Comparison of ENCODE assay signal across 8 mouse cellular contexts in genomic region chr5:15933581-15934375, GRCm38 (mm10). TPM values are rescaled to one million over a fixed set of nuclear protein-coding genes. Genes with fewer than 3 reads are reported as not detected.
DNase-seq lines count a peak whose midpoint lies in the region; ATAC-seq lines count a peak whose summit lies in the region.

No protein-coding gene starts in this region.

- no peaks in the 10 kb centered on the region for H3K9me3 ChIP-seq in heart, embryonic 14.5 days (ENCODE audit: control insufficient read depth, low read length)
- no peaks in the 10 kb centered on the region for H3K9me3 ChIP-seq in midbrain, embryonic 12.5 days

- intact Hi-C loops in heart, postnatal 14 days (cut with DNase I), result loop anchor here (2.0 to 10.0 kb wide), 2 partner anchors 75 to 121 kb away; no protein-coding TSS in a partner anchor

- no peaks in the 10 kb centered on the region for H3K27me3 ChIP-seq in heart, embryonic 14.5 days (ENCODE audit: control insufficient read depth, insufficient read depth, low read length)
- peaks cover 45% of the 10 kb centered on the region for H3K27me3 ChIP-seq in midbrain, embryonic 12.5 days

- H3K4me2 ChIP-seq in heart, embryonic 14.5 days (ENCODE audit: low read length), result peak overlapping the region; percentile 84
- peak overlapping the region; percentile 73 for H3K4me2 ChIP-seq in midbrain, embryonic 12.5 days (replicated peaks)

- H3K4me1 ChIP-seq in heart, embryonic 14.5 days (ENCODE audit: control insufficient read depth in 2 of 2, insufficient read depth in 2 of 2, low read length in 2 of 2), result peaks cover 0 to 6% of the 10 kb centered on the region in 2 experiments; a peak in 3 of 4 replicates
- H3K4me1 ChIP-seq in midbrain, embryonic 12.5 days, result peaks cover 10% of the 10 kb centered on the region

- WGBS in heart, embryonic 14.5 days, result 8% methylated on average over 17 of the region's 17 CpGs
- 1% methylated on average over 17 of the region's 17 CpGs for WGBS in midbrain, embryonic 12.5 days

- no peaks in the 10 kb centered on the region for H3K36me3 ChIP-seq in heart, embryonic 14.5 days (ENCODE audit: control insufficient read depth, insufficient read depth, low read length)
- no peaks in the 10 kb centered on the region for H3K36me3 ChIP-seq in midbrain, embryonic 12.5 days

- peak overlapping the region; percentile 92 for H3K9ac ChIP-seq in heart, embryonic 14.5 days (ENCODE audit: low read length)
- peak overlapping the region; percentile 87 for H3K9ac ChIP-seq in midbrain, embryonic 12.5 days (replicated peaks)

- peak overlapping the region; percentile 83 to 84 for H3K4me3 ChIP-seq in heart, embryonic 14.5 days (ENCODE audit: control insufficient read depth in 1 of 2, insufficient read depth in 1 of 2, low read depth in 1 of 2, low read length in 2 of 2)
- H3K4me3 ChIP-seq in midbrain, embryonic 12.5 days, result peak overlapping the region; percentile 62

- ATAC-seq in heart, embryonic 14.5 days (ENCODE audit: insufficient number of reproducible peaks, insufficient read depth, low FRiP score, low read depth), result peak; percentile 13; the same call in 1 of the 2 replicates
- peak; percentile 20 for ATAC-seq in midbrain, embryonic 12.5 days (ENCODE audit: low FRiP score, low read depth)

- H3K27ac ChIP-seq in heart, embryonic 14.5 days (replicated peaks in 1 of 2; ENCODE audit: control insufficient read depth in 1 of 2, insufficient read depth in 1 of 2, low read depth in 2 of 2, low read length in 2 of 2), result peak overlapping the region; percentile 83 to 96
- peak overlapping the region; percentile 96 for H3K27ac ChIP-seq in midbrain, embryonic 12.5 days (replicated peaks)

- no peak for DNase-seq in heart, postnatal 14 days
- DNase-seq in cerebellum, adult 11 months, result peak; percentile 40
- DNase-seq in forelimb bud, embryonic 11.5 days (ENCODE audit: low read depth, low spot score), result peak; percentile 55
- peak; percentile 21 to 37 for DNase-seq in layer of hippocampus, postnatal 14 days (ENCODE audit: low spot score in 2 of 2)
- DNase-seq in yolk sac, embryonic 10.5 days (ENCODE audit: low spot score), result peak; percentile 31
- DNase-seq in gastrocnemius, adult 8-10 months (ENCODE audit: low spot score in 2 of 2), result no peak

RNA-seq across cellular contexts. Expression of gene Cacna2d1, which starts 0.7 kb away (rescaled TPM):
- 24.9 and 27.0 TPM in 2 replicates for polyA plus RNA-seq in heart, embryonic 14.5 days (2014; fragmentation: Nextera tagmentation; extraction: Ambion mirVana)
- total RNA-seq in heart, postnatal 14 days (2021), result 10 to 100 TPM; 86.8 to 90.3 TPM
- total RNA-seq in layer of hippocampus, postnatal 14 days (2021), result 100 to 1,000 TPM; 134 to 141 TPM
- polyA plus RNA-seq in midbrain, embryonic 12.5 days (2016; fragmentation: Nextera tagmentation; extraction: Ambion mirVana), result 38.6 and 43.1 TPM in 2 replicates
- total RNA-seq in gastrocnemius, adult 8-10 months (2022), result 100 to 1,000 TPM; 242 to 290 (median 257) TPM

Comparison
In these comparisons a context has a peak if more than half of its experiments do, and no peak if none do; other contexts are left out.
1. DNase-seq: peak in cerebellum, adult 11 months (single experiment), forelimb bud, embryonic 11.5 days (single experiment), layer of hippocampus, postnatal 14 days (2 of 2) and yolk sac, embryonic 10.5 days (single experiment); none in heart, postnatal 14 days (0 of 2) and gastrocnemius, adult 8-10 months (0 of 2).